Mouse (Mus musculus): Measurements from ENCODE around the gene Fxyd4. TPM values are rescaled to one million over a fixed set of nuclear protein-coding genes. Genes with fewer than 3 reads are reported as not detected.

The Fxyd4 gene
- total RNA-seq, 4 experiments from 2014 or later = not detected

- DNase-seq (ENCODE audit: low spot score) = no peak
Measured at GRCm38 (mm10) chr6:117918043-117918442, 19.4 kb downstream of the Fxyd4 start.

GRCm38 (mm10) chr6:117917576-117917975 lies 19.9 kb downstream of the Fxyd4 start:
- peak; percentile 72 for DNase-seq (ENCODE audit: low spot score)

- peak; percentile 84 for DNase-seq (ENCODE audit: low spot score)
Measured at GRCm38 (mm10) chr6:117916737-117917426, 20.6 kb downstream of the Fxyd4 start.

GRCm38 (mm10) chr6:117916205-117916736 lies 21.2 kb downstream of the Fxyd4 start:
- no peak for DNase-seq (ENCODE audit: low spot score)

GRCm38 (mm10) chr6:117914541-117914940 lies 23.0 kb downstream of the Fxyd4 start:
- DNase-seq (ENCODE audit: low spot score) = no peak

GRCm38 (mm10) chr6:117910120-117910661 lies 27.3 kb downstream of the Fxyd4 start:
- DNase-seq (ENCODE audit: low spot score) = no peak

GRCm38 (mm10) chr6:117908424-117908900 lies 29.0 kb downstream of the Fxyd4 start:
- no peak for DNase-seq (ENCODE audit: low spot score)

- DNase-seq (ENCODE audit: low spot score) = no peak
Measured at GRCm38 (mm10) chr6:117907979-117908355, 29.5 kb downstream of the Fxyd4 start.

GRCm38 (mm10) chr6:117907301-117907978 lies 30.1 kb downstream of the Fxyd4 start:
- DNase-seq (ENCODE audit: low spot score) = peak; percentile 76

GRCm38 (mm10) chr6:117906590-117907271 lies 30.8 kb downstream of the Fxyd4 start:
- DNase-seq (ENCODE audit: low spot score) = peak; percentile 98

- DNase-seq (ENCODE audit: low spot score) = peak; percentile 59
Measured at GRCm38 (mm10) chr6:117906015-117906531, 31.4 kb downstream of the Fxyd4 start.

GRCm38 (mm10) chr6:117905260-117905930 lies 32.1 kb downstream of the Fxyd4 start:
- no peak for DNase-seq (ENCODE audit: low spot score)

GRCm38 (mm10) chr6:117903836-117904235 lies 33.7 kb downstream of the Fxyd4 start:
- DNase-seq (ENCODE audit: low spot score) = no peak

GRCm38 (mm10) chr6:117902556-117902955 lies 34.9 kb downstream of the Fxyd4 start:
- no peak for DNase-seq (ENCODE audit: low spot score)

GRCm38 (mm10) chr6:117901510-117902402 lies 35.7 kb downstream of the Fxyd4 start:
- no peak for DNase-seq (ENCODE audit: low spot score)

GRCm38 (mm10) chr6:117900126-117901080 lies 37.1 kb downstream of the Fxyd4 start, which contains the start of gene Hnrnpf:
Hnrnpf (plus strand) TSS chr6:117900324.
- no peak for DNase-seq (ENCODE audit: low spot score)

GRCm38 (mm10) chr6:117897800-117898199 lies 39.7 kb downstream of the Fxyd4 start:
- no peak for DNase-seq (ENCODE audit: low spot score)

- no peak for DNase-seq (ENCODE audit: low spot score)
Measured at GRCm38 (mm10) chr6:117893435-117893834, 44.1 kb downstream of the Fxyd4 start.

GRCm38 (mm10) chr6:117892386-117892785 lies 45.1 kb downstream of the Fxyd4 start:
- DNase-seq (ENCODE audit: low spot score) = no peak
